Mouse (Mus musculus): ENCODE data around the gene Atp8b5. TPM values are rescaled to one million over a fixed set of nuclear protein-coding genes. Genes with fewer than 3 reads are reported as not detected.

Gene Atp8b5
- polyA plus RNA-seq, 1 experiment from 2014 or later: 0.15 TPM

- no peak for DNase-seq (ENCODE audit: low spot score)
- Histone ChIP-seq H3K4me2 (ENCODE audit: low read depth, severe bottlenecking) (no peak overlapping the region), H3K4me3 (ENCODE audit: low read depth, low read length) (no peak overlapping the region), H3K9me3 (ENCODE audit: control insufficient read depth, low read length) (no peaks in the 10 kb centered on the region), H3K27ac (replicated peaks; ENCODE audit: low read depth, low read length) (no peak overlapping the region), H3K36me3 (ENCODE audit: control insufficient read depth, insufficient read depth, low read length) (no peaks in the 10 kb centered on the region), H3K9ac (ENCODE audit: low read length) (no peak overlapping the region), H3K27me3 (ENCODE audit: control insufficient read depth, insufficient read depth, low read length) (no peaks in the 10 kb centered on the region), H3K4me1 (ENCODE audit: control insufficient read depth, insufficient read depth, low read length) (no peaks in the 10 kb centered on the region)
- ATAC-seq (ENCODE audit: insufficient number of reproducible peaks, low FRiP score, low TSS enrichment, low read depth): no peak
Observed at GRCm38 (mm10) chr4:43336176-43336575, 69.2 kb downstream of the Atp8b5 start.

GRCm38 (mm10) chr4:43340096-43340804 lies 73.3 kb downstream of the Atp8b5 start:
- Histone ChIP-seq H3K9me3 (ENCODE audit: control insufficient read depth, low read length) (no peaks in the 10 kb centered on the region), H3K4me3 (ENCODE audit: low read depth, low read length) (no peak overlapping the region), H3K27me3 (ENCODE audit: control insufficient read depth, insufficient read depth, low read length) (no peaks in the 10 kb centered on the region), H3K4me2 (ENCODE audit: low read depth, severe bottlenecking) (no peak overlapping the region), H3K27ac (replicated peaks; ENCODE audit: low read depth, low read length) (no peak overlapping the region), H3K4me1 (ENCODE audit: control insufficient read depth, insufficient read depth, low read length) (no peaks in the 10 kb centered on the region), H3K36me3 (ENCODE audit: control insufficient read depth, insufficient read depth, low read length) (no peaks in the 10 kb centered on the region), H3K9ac (ENCODE audit: low read length) (no peak overlapping the region)
- no peak for ATAC-seq (ENCODE audit: insufficient number of reproducible peaks, low FRiP score, low TSS enrichment, low read depth)
- DNase-seq (ENCODE audit: low spot score): no peak
- 65% methylated on average over 4 of the region's 4 CpGs for WGBS

GRCm38 (mm10) chr4:43341276-43341891 lies 74.4 kb downstream of the Atp8b5 start:
- H3K27me3 ChIP-seq (ENCODE audit: control insufficient read depth, insufficient read depth, low read length): no peaks in the 10 kb centered on the region
- 85% methylated on average over 7 of the region's 7 CpGs for WGBS
- H3K27ac ChIP-seq (replicated peaks; ENCODE audit: low read depth, low read length): no peak overlapping the region
- no peak overlapping the region for H3K9ac ChIP-seq (ENCODE audit: low read length)
- no peak overlapping the region for H3K4me3 ChIP-seq (ENCODE audit: low read depth, low read length)
- DNase-seq (ENCODE audit: low spot score): no peak
- H3K9me3 ChIP-seq (ENCODE audit: control insufficient read depth, low read length): no peaks in the 10 kb centered on the region
- no peaks in the 10 kb centered on the region for H3K4me1 ChIP-seq (ENCODE audit: control insufficient read depth, insufficient read depth, low read length)
- ATAC-seq (ENCODE audit: insufficient number of reproducible peaks, low FRiP score, low TSS enrichment, low read depth): no peak
- no peak overlapping the region for H3K4me2 ChIP-seq (ENCODE audit: low read depth, severe bottlenecking)
- no peaks in the 10 kb centered on the region for H3K36me3 ChIP-seq (ENCODE audit: control insufficient read depth, insufficient read depth, low read length)

GRCm38 (mm10) chr4:43342443-43342842 lies 75.5 kb downstream of the Atp8b5 start:
- DNase-seq (ENCODE audit: low spot score): no peak
- no peak for ATAC-seq (ENCODE audit: insufficient number of reproducible peaks, low FRiP score, low TSS enrichment, low read depth)
- no peak overlapping the region for H3K9ac ChIP-seq (ENCODE audit: low read length)
- no peaks in the 10 kb centered on the region for H3K4me1 ChIP-seq (ENCODE audit: control insufficient read depth, insufficient read depth, low read length)
- H3K4me2 ChIP-seq (ENCODE audit: low read depth, severe bottlenecking): no peak overlapping the region
- no peak overlapping the region for H3K27ac ChIP-seq (replicated peaks; ENCODE audit: low read depth, low read length)
- no peak overlapping the region for H3K4me3 ChIP-seq (ENCODE audit: low read depth, low read length)
- no peaks in the 10 kb centered on the region for H3K9me3 ChIP-seq (ENCODE audit: control insufficient read depth, low read length)
- no peaks in the 10 kb centered on the region for H3K27me3 ChIP-seq (ENCODE audit: control insufficient read depth, insufficient read depth, low read length)
- H3K36me3 ChIP-seq (ENCODE audit: control insufficient read depth, insufficient read depth, low read length): no peaks in the 10 kb centered on the region
- WGBS: 93% methylated on average over 10 of the region's 10 CpGs

- Histone ChIP-seq H3K9ac (ENCODE audit: low read length) (no peak overlapping the region), H3K4me3 (ENCODE audit: low read depth, low read length) (no peak overlapping the region), H3K9me3 (ENCODE audit: control insufficient read depth, low read length) (no peaks in the 10 kb centered on the region), H3K36me3 (ENCODE audit: control insufficient read depth, insufficient read depth, low read length) (no peaks in the 10 kb centered on the region), H3K4me2 (ENCODE audit: low read depth, severe bottlenecking) (no peak overlapping the region), H3K27me3 (ENCODE audit: control insufficient read depth, insufficient read depth, low read length) (no peaks in the 10 kb centered on the region), H3K4me1 (ENCODE audit: control insufficient read depth, insufficient read depth, low read length) (no peaks in the 10 kb centered on the region), H3K27ac (replicated peaks; ENCODE audit: low read depth, low read length) (no peak overlapping the region)
- 80% methylated on average over 2 of the region's 2 CpGs for WGBS
- DNase-seq (ENCODE audit: low spot score) (no peak), ATAC-seq (ENCODE audit: insufficient number of reproducible peaks, low FRiP score, low TSS enrichment, low read depth) (no peak)
Observed at GRCm38 (mm10) chr4:43344932-43345331, 78.0 kb downstream of the Atp8b5 start.

- Histone ChIP-seq H3K27ac (replicated peaks; ENCODE audit: low read depth, low read length) (no peak overlapping the region), H3K4me3 (ENCODE audit: low read depth, low read length) (no peak overlapping the region), H3K36me3 (ENCODE audit: control insufficient read depth, insufficient read depth, low read length) (no peaks in the 10 kb centered on the region), H3K4me2 (ENCODE audit: low read depth, severe bottlenecking) (no peak overlapping the region), H3K4me1 (ENCODE audit: control insufficient read depth, insufficient read depth, low read length) (no peaks in the 10 kb centered on the region), H3K9ac (ENCODE audit: low read length) (no peak overlapping the region), H3K9me3 (ENCODE audit: control insufficient read depth, low read length) (no peaks in the 10 kb centered on the region), H3K27me3 (ENCODE audit: control insufficient read depth, insufficient read depth, low read length) (no peaks in the 10 kb centered on the region)
- DNase-seq (ENCODE audit: low spot score): no peak
- WGBS: 86% methylated on average over 5 of the region's 5 CpGs
- no peak for ATAC-seq (ENCODE audit: insufficient number of reproducible peaks, low FRiP score, low TSS enrichment, low read depth)
Observed at GRCm38 (mm10) chr4:43349206-43349605, 82.2 kb downstream of the Atp8b5 start.

GRCm38 (mm10) chr4:43350038-43350560 lies 83.1 kb downstream of the Atp8b5 start:
- H3K9ac ChIP-seq (ENCODE audit: low read length): no peak overlapping the region

GRCm38 (mm10) chr4:43353662-43354061 lies 86.7 kb downstream of the Atp8b5 start:
- H3K4me1 ChIP-seq (ENCODE audit: control insufficient read depth, insufficient read depth, low read length): no peaks in the 10 kb centered on the region
- DNase-seq (ENCODE audit: low spot score): no peak
- no peak overlapping the region for H3K27ac ChIP-seq (replicated peaks; ENCODE audit: low read depth, low read length)
- H3K9me3 ChIP-seq (ENCODE audit: control insufficient read depth, low read length): no peaks in the 10 kb centered on the region
- no peak overlapping the region for H3K4me2 ChIP-seq (ENCODE audit: low read depth, severe bottlenecking)
- H3K27me3 ChIP-seq (ENCODE audit: control insufficient read depth, insufficient read depth, low read length): no peaks in the 10 kb centered on the region
- no peak overlapping the region for H3K4me3 ChIP-seq (ENCODE audit: low read depth, low read length)
- WGBS: 76% methylated on average over 6 of the region's 6 CpGs
- no peaks in the 10 kb centered on the region for H3K36me3 ChIP-seq (ENCODE audit: control insufficient read depth, insufficient read depth, low read length)
- no peak for ATAC-seq (ENCODE audit: insufficient number of reproducible peaks, low FRiP score, low TSS enrichment, low read depth)
- H3K9ac ChIP-seq (ENCODE audit: low read length): no peak overlapping the region

More at GRCm38 (mm10) chr4:43350038-43350560, 83.1 kb downstream of the Atp8b5 start:
- Histone ChIP-seq H3K36me3 (ENCODE audit: control insufficient read depth, insufficient read depth, low read length) (no peaks in the 10 kb centered on the region), H3K27ac (replicated peaks; ENCODE audit: low read depth, low read length) (no peak overlapping the region), H3K4me1 (ENCODE audit: control insufficient read depth, insufficient read depth, low read length) (no peaks in the 10 kb centered on the region), H3K9me3 (ENCODE audit: control insufficient read depth, low read length) (no peaks in the 10 kb centered on the region), H3K4me2 (ENCODE audit: low read depth, severe bottlenecking) (no peak overlapping the region), H3K27me3 (ENCODE audit: control insufficient read depth, insufficient read depth, low read length) (no peaks in the 10 kb centered on the region), H3K4me3 (ENCODE audit: low read depth, low read length) (no peak overlapping the region)
- no peak for ATAC-seq (ENCODE audit: insufficient number of reproducible peaks, low FRiP score, low TSS enrichment, low read depth)
- WGBS: 84% methylated on average over 6 of the region's 6 CpGs
- no peak for DNase-seq (ENCODE audit: low spot score)
